Mouse (Mus musculus) kidney, adult 2 months (tissue): ENCODE measurements around the gene Fbxw15. TPM values are rescaled to one million over a fixed set of nuclear protein-coding genes. Genes with fewer than 3 reads are reported as not detected.
A peak's percentile ranks its signal among the peaks of the same experiment; 100 is the strongest.

Source experiments
- DNase-seq: peaks from one replicate; pipeline ENCODE4 v3.0.0; 2021
- H3K27ac ChIP-seq: fragments of 200-500 bp; 2 replicates; pipeline ENCODE4 v1.5.1; 2012; ENCODE audit warnings: low read depth, low read length, control low read depth, inconsistent platforms; ENCODE audit not compliant: insufficient read depth
- H3K27me3 ChIP-seq: fragments of 200-500 bp; replicated peaks from 2 replicates; pipeline ENCODE4 v1.6.1; 2012; ENCODE audit warnings: mild to moderate bottlenecking, moderate library complexity, low read length, inconsistent platforms; ENCODE audit not compliant: control insufficient read depth, insufficient read depth
- H3K36me3 ChIP-seq: fragments of 200-500 bp; 2 replicates; pipeline ENCODE4 v1.6.1; 2012; ENCODE audit warnings: mild to moderate bottlenecking, moderate library complexity, low read length, inconsistent platforms; ENCODE audit not compliant: control insufficient read depth, insufficient read depth
- H3K4me1 ChIP-seq: fragments of 200-500 bp; 2 replicates; pipeline ENCODE4 v1.6.1; 2011; ENCODE audit warnings: low read length; ENCODE audit not compliant: control insufficient read depth, insufficient read depth
- H3K4me3 ChIP-seq: fragments of 200-500 bp; 2 replicates; pipeline ENCODE4 v1.5.1; 2011; ENCODE audit warnings: mild to moderate bottlenecking, low read depth, low read length, control low read depth; ENCODE audit not compliant: insufficient read depth
- CTCF ChIP-seq: fragments of 200-500 bp; conservative IDR thresholded peaks from 2 replicates; pipeline ENCODE4 v1.5.1; 2011; ENCODE audit warnings: low read depth, mild to moderate bottlenecking, control low read depth, low read length, moderate library complexity, mixed read lengths; ENCODE audit not compliant: insufficient read depth, insufficient read length
- POLR2A ChIP-seq: fragments of 200-500 bp; IDR thresholded peaks from one replicate; pipeline ENCODE4 v1.6.1; 2011; ENCODE audit warnings: low read depth, low read length, control low read depth
- WGBS: fragments of 180-500 bp; shearing (Covaris S2); methylation state at CpG from one replicate; pipeline ENCODE4 v1.1.7; 2018; 5-methylcytosine and 5-hydroxymethylcytosine counted together
- polyA plus RNA-seq: library from polyadenylated mRNA; depleted of rRNA; stranded (reverse); fragments of >200 nt; gene quantifications from 2 replicates; pipeline ENCODE4 v1.2.3, GENCODE M21; 2012; rRNA removed

Gene Fbxw15
- polyA plus RNA-seq, 1 experiment, result 0.67 TPM

DNA sequence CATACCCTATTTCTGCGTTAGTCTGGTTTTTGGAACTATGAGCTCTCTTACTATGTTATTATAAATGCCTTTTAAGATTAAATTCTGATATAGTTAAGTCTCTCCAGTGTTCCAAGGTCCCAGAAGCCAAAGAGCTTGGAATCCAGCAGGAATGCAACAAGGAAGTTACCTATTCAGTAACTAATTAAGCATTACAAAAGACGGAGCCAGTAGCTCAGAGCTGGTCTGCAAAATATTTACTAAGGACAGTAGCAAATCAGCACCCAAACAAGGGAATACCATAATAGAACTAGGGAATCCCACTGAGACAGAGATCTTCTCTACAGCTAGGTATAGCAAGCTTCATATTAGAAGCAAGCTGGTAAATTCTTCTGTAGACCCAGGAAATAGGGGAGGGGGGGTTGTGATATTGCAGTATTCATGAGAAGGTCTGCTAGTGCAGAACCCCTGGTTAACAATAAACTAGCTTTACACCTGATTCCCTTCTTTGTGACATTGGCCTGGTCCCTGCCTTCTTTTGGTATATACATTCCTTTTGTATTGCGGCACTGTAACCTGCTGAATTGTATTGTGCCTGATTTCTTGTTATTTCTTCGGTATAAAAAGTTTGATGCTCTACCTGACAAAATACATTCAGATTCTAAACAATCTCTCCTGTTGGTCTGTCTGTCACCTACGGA is 44.5 kb downstream of the Fbxw15 start:
- WGBS, result 44% methylated on average over 5 of the region's 5 CpGs
- H3K27ac ChIP-seq, result peak overlapping the region; percentile 98
- DNase-seq, result peak; percentile 81
- no peak overlapping the region for H3K4me3 ChIP-seq
- no peaks in the 10 kb centered on the region for H3K36me3 ChIP-seq
- TF ChIP-seq POLR2A (no peak), CTCF (no peak)
- peaks cover 12% of the 10 kb centered on the region; the same call in 1 of the 2 replicates for H3K4me1 ChIP-seq
- H3K27me3 ChIP-seq, result no peaks in the 10 kb centered on the region

Other genes starting within 250 kb of the Fbxw15 start
- not detected in 2 replicates for gene Fbxw28, start 228.6 kb downstream of the Fbxw15 start, polyA plus RNA-seq
- not detected in 2 replicates for gene Fbxw22, start 164.0 kb downstream of the Fbxw15 start, polyA plus RNA-seq
- gene Fbxw16, start 119.1 kb downstream of the Fbxw15 start, polyA plus RNA-seq, result not detected in 2 replicates
- gene Fbxw19, start 72.4 kb downstream of the Fbxw15 start, polyA plus RNA-seq, result not detected in 2 replicates
- gene Fbxw24, start 57.8 kb upstream of the Fbxw15 start, polyA plus RNA-seq, result not detected in 2 replicates
- gene Fbxw25, start 96.4 kb upstream of the Fbxw15 start, polyA plus RNA-seq, result not detected in 2 replicates
- 0.05 and 0.09 TPM in 2 replicates for gene Fbxw18, start 134.4 kb upstream of the Fbxw15 start, polyA plus RNA-seq
- not detected in 2 replicates for gene Fbxw26, start 177.8 kb upstream of the Fbxw15 start, polyA plus RNA-seq
- not detected in 2 replicates for gene Fbxw27, start 222.4 kb upstream of the Fbxw15 start, polyA plus RNA-seq
- 32.8 and 35.6 TPM in 2 replicates for gene Spink8, start 244.0 kb upstream of the Fbxw15 start, polyA plus RNA-seq